Mouse (Mus musculus): ENCODE measurements around the gene Timp2. TPM values are rescaled to one million over a fixed set of nuclear protein-coding genes. Genes with fewer than 3 reads are reported as not detected.
"Not testable (repeated sequence)": the region's sequence is repeated elsewhere in the genome, so short reads cannot be mapped to it uniquely, and the experiment has no call there.

The Timp2 gene
- total and polyA plus RNA-seq, 2 experiments from 2014 or later = 118 to 170 TPM

GRCm38 (mm10) chr11:118312132-118312723 lies 43.3 kb downstream of the Timp2 start:
- H3K27ac ChIP-seq = no peak overlapping the region
- no peak overlapping the region for H3K4me2 ChIP-seq (ENCODE audit: low read depth, low read length)
- peaks cover 27% of the 10 kb centered on the region; the same call in 1 of the 2 replicates for H3K36me3 ChIP-seq (ENCODE audit: insufficient read depth, low read length)
- TF ChIP-seq CTCF (IDR thresholded peaks at IDR 0.05; ENCODE audit: low read depth) = no peak
- no peak overlapping the region for H3K4me3 ChIP-seq (ENCODE audit: low read length)
- H3K4me1 ChIP-seq (ENCODE audit: insufficient read depth, low read length) = no peaks in the 10 kb centered on the region
- H3K27me3 ChIP-seq (ENCODE audit: insufficient read depth, low read length) = no peaks in the 10 kb centered on the region
- no peak for ATAC-seq
- H3K9me3 ChIP-seq (ENCODE audit: low read length) = no peaks in the 10 kb centered on the region
- WGBS = 86% methylated on average over 6 of the region's 6 CpGs
- no peak for DNase-seq (ENCODE audit: low spot score)
- no peak overlapping the region for H3K9ac ChIP-seq (replicated peaks; ENCODE audit: low read length)

GRCm38 (mm10) chr11:118307962-118308361 lies 47.6 kb downstream of the Timp2 start:
- H3K4me3 ChIP-seq (ENCODE audit: low read length); H3K27ac ChIP-seq; H3K4me1 ChIP-seq (ENCODE audit: insufficient read depth, low read length); H3K4me2 ChIP-seq (ENCODE audit: low read depth, low read length); DNase-seq (ENCODE audit: low spot score); H3K27me3 ChIP-seq (ENCODE audit: insufficient read depth, low read length); ATAC-seq; H3K9me3 ChIP-seq (ENCODE audit: low read length); H3K9ac ChIP-seq (replicated peaks; ENCODE audit: low read length): not testable (repeated sequence)
- H3K36me3 ChIP-seq (ENCODE audit: insufficient read depth, low read length) = peaks cover 25% of the 10 kb centered on the region; the same call in 1 of the 2 replicates
- 85% methylated on average over 2 of the region's 2 CpGs for WGBS

- H3K9ac ChIP-seq (replicated peaks; ENCODE audit: low read length) = not testable (repeated sequence)
- 98% methylated on average over 4 of the region's 4 CpGs for WGBS
These were observed 51.6 kb downstream of the Timp2 start for GRCm38 (mm10) chr11:118303959-118304358.

GRCm38 (mm10) chr11:118298810-118299209 lies 56.7 kb downstream of the Timp2 start:
- H3K9ac ChIP-seq (replicated peaks; ENCODE audit: low read length) = no peak overlapping the region
- TF ChIP-seq CTCF (IDR thresholded peaks at IDR 0.05; ENCODE audit: low read depth) = no peak
- 76% methylated on average over 2 of the region's 2 CpGs for WGBS

More at GRCm38 (mm10) chr11:118303959-118304358, 51.6 kb downstream of the Timp2 start:
- not testable (repeated sequence) for DNase-seq (ENCODE audit: low spot score); H3K27me3 ChIP-seq (ENCODE audit: insufficient read depth, low read length); H3K4me2 ChIP-seq (ENCODE audit: low read depth, low read length); H3K36me3 ChIP-seq (ENCODE audit: insufficient read depth, low read length); H3K4me3 ChIP-seq (ENCODE audit: low read length); H3K9me3 ChIP-seq (ENCODE audit: low read length); ATAC-seq; H3K27ac ChIP-seq; H3K4me1 ChIP-seq (ENCODE audit: insufficient read depth, low read length)

GRCm38 (mm10) chr11:118297967-118298366 lies 57.6 kb downstream of the Timp2 start:
- H3K4me1 ChIP-seq (ENCODE audit: insufficient read depth, low read length) = no peaks in the 10 kb centered on the region; the same call in 1 of the 2 replicates
- H3K9me3 ChIP-seq (ENCODE audit: low read length) = no peaks in the 10 kb centered on the region
- no peak overlapping the region for H3K9ac ChIP-seq (replicated peaks; ENCODE audit: low read length)
- no peak overlapping the region for H3K4me2 ChIP-seq (ENCODE audit: low read depth, low read length)
- H3K4me3 ChIP-seq (ENCODE audit: low read length) = no peak overlapping the region
- H3K36me3 ChIP-seq (ENCODE audit: insufficient read depth, low read length) = peaks cover 2% of the 10 kb centered on the region; the same call in 1 of the 2 replicates
- H3K27ac ChIP-seq = no peak overlapping the region
- WGBS = 80% methylated on average over 3 of the region's 3 CpGs
- DNase-seq (ENCODE audit: low spot score) (peak; percentile 9), ATAC-seq (no peak)
- peak; percentile 27; the same call in 1 of the 2 replicates for TF ChIP-seq CTCF (IDR thresholded peaks at IDR 0.05; ENCODE audit: low read depth)
- H3K27me3 ChIP-seq (ENCODE audit: insufficient read depth, low read length) = no peaks in the 10 kb centered on the region

More at GRCm38 (mm10) chr11:118298810-118299209, 56.7 kb downstream of the Timp2 start:
- H3K27ac ChIP-seq = no peak overlapping the region
- no peaks in the 10 kb centered on the region for H3K27me3 ChIP-seq (ENCODE audit: insufficient read depth, low read length)
- peaks cover 5% of the 10 kb centered on the region; the same call in 1 of the 2 replicates for H3K36me3 ChIP-seq (ENCODE audit: insufficient read depth, low read length)
- no peaks in the 10 kb centered on the region for H3K9me3 ChIP-seq (ENCODE audit: low read length)
- H3K4me1 ChIP-seq (ENCODE audit: insufficient read depth, low read length) = no peaks in the 10 kb centered on the region; the same call in 1 of the 2 replicates
- H3K4me3 ChIP-seq (ENCODE audit: low read length) = no peak overlapping the region
- H3K4me2 ChIP-seq (ENCODE audit: low read depth, low read length) = no peak overlapping the region
- no peak for DNase-seq (ENCODE audit: low spot score)
- ATAC-seq = no peak

GRCm38 (mm10) chr11:118295026-118295425 lies 60.5 kb downstream of the Timp2 start:
- DNase-seq (ENCODE audit: low spot score) = peak; percentile 74
- 46% methylated on average over 2 of the region's 2 CpGs for whole genome bisulfite sequencing

GRCm38 (mm10) chr11:118292671-118293070 lies 62.9 kb downstream of the Timp2 start:
- TF ChIP-seq CTCF (IDR thresholded peaks at IDR 0.05; ENCODE audit: low read depth) = no peak
- Histone ChIP-seq H3K4me1 (ENCODE audit: insufficient read depth, low read length) (peaks cover 5% of the 10 kb centered on the region; the same call in 1 of the 2 replicates), H3K9ac (replicated peaks; ENCODE audit: low read length) (no peak overlapping the region), H3K4me3 (ENCODE audit: low read length) (no peak overlapping the region), H3K9me3 (ENCODE audit: low read length) (no peaks in the 10 kb centered on the region), H3K27ac (no peak overlapping the region), H3K27me3 (ENCODE audit: insufficient read depth, low read length) (no peaks in the 10 kb centered on the region), H3K36me3 (ENCODE audit: insufficient read depth, low read length) (no peaks in the 10 kb centered on the region), H3K4me2 (ENCODE audit: low read depth, low read length) (no peak overlapping the region)
- DNase-seq (ENCODE audit: low spot score) (peak; percentile 32), ATAC-seq (no peak)
- WGBS = 62% methylated on average over 6 of the region's 6 CpGs

More at GRCm38 (mm10) chr11:118295026-118295425, 60.5 kb downstream of the Timp2 start:
- no peaks in the 10 kb centered on the region for H3K36me3 ChIP-seq (ENCODE audit: insufficient read depth, low read length)
- ATAC-seq = no peak
- TF ChIP-seq CTCF (IDR thresholded peaks at IDR 0.05; ENCODE audit: low read depth) = no peak
- no peak overlapping the region for H3K4me2 ChIP-seq (ENCODE audit: low read depth, low read length)
- no peaks in the 10 kb centered on the region; the same call in 1 of the 2 replicates for H3K4me1 ChIP-seq (ENCODE audit: insufficient read depth, low read length)
- no peaks in the 10 kb centered on the region for H3K9me3 ChIP-seq (ENCODE audit: low read length)
- no peak overlapping the region for H3K4me3 ChIP-seq (ENCODE audit: low read length)
- H3K9ac ChIP-seq (replicated peaks; ENCODE audit: low read length) = no peak overlapping the region
- H3K27ac ChIP-seq = peak overlapping the region; percentile 64
- no peaks in the 10 kb centered on the region for H3K27me3 ChIP-seq (ENCODE audit: insufficient read depth, low read length)
